Mouse (Mus musculus): ENCODE measurements at regions not wholly inside any gene's neighbourhood (a gene's known extent, or its start where the extent isn't known, plus 50 kb on each side); places are given as distances from the start of the nearest gene placed in this dataset.

- no peak for DNase-seq (ENCODE audit: low spot score)
Observed at GRCm38 (mm10) chr16:47354279-47354678, 856.0 kb upstream of the Nectin3 start.

GRCm38 (mm10) chr16:47394398-47394797 lies 889.1 kb upstream of the Dppa4 start:
- no peak for DNase-seq (ENCODE audit: low spot score)

- DNase-seq (ENCODE audit: low spot score), result no peak
Observed at GRCm38 (mm10) chr16:47407067-47407466, 876.5 kb upstream of the Dppa4 start.

GRCm38 (mm10) chr16:47418680-47419252 lies 864.8 kb upstream of the Dppa4 start:
- peak; percentile 3 for DNase-seq (ENCODE audit: low spot score)

- DNase-seq (ENCODE audit: low spot score), result no peak
Observed at GRCm38 (mm10) chr16:47445083-47445482, 838.5 kb upstream of the Dppa4 start.

GRCm38 (mm10) chr16:47475441-47476081 lies 808.0 kb upstream of the Dppa4 start:
- peak; percentile 56 for DNase-seq (ENCODE audit: low spot score)

GRCm38 (mm10) chr16:47482071-47482470 lies 801.5 kb upstream of the Dppa4 start:
- DNase-seq (ENCODE audit: low spot score), result peak; percentile 2

GRCm38 (mm10) chr16:47488525-47488924 lies 795.0 kb upstream of the Dppa4 start:
- DNase-seq (ENCODE audit: low spot score), result no peak

- DNase-seq (ENCODE audit: low spot score), result no peak
Observed at GRCm38 (mm10) chr16:47525857-47526256, 757.7 kb upstream of the Dppa4 start.

- no peak for DNase-seq (ENCODE audit: low spot score)
Observed at GRCm38 (mm10) chr16:47526613-47527012, 756.9 kb upstream of the Dppa4 start.

- no peak for DNase-seq (ENCODE audit: low spot score)
Observed at GRCm38 (mm10) chr16:47536524-47536923, 747.0 kb upstream of the Dppa4 start.

GRCm38 (mm10) chr16:47551101-47551500 lies 732.4 kb upstream of the Dppa4 start:
- DNase-seq (ENCODE audit: low spot score), result no peak

GRCm38 (mm10) chr16:47568051-47568450 lies 715.5 kb upstream of the Dppa4 start:
- no peak for DNase-seq (ENCODE audit: low spot score)

- DNase-seq (ENCODE audit: low spot score), result no peak
Observed at GRCm38 (mm10) chr16:47599476-47599875, 684.1 kb upstream of the Dppa4 start.
